26 mouse cellular contexts compared by ENCODE assay signal in the genomic region with DNA sequence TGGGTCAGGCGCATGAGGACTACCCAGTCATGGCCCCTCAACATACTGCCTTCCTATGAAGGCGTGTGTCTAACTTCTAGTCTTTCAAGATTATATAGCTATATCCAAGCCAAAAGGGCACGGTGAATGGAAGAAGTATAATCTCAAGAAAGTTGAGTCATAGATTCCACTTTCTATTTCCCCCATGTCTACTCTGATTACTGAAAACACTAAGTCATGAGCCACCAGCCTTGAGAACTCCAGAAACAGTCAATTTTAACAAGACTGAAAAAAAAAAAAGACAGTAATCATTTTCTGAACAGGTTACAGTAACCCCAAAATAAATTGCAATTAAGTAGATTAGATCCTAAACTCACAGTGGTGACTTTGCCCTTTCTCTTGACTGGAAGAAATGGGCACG.
"Had no signal": no experiment of that assay in that cellular context is flagged by ENCODE, and none has a peak within 500 bp of the region (broad histone marks: within the 10 kb centered on the region; RNA-seq: fewer than 3 reads in every experiment).

No protein-coding gene starts in this region.

- H3K4me2 ChIP-seq: embryonic facial prominence, embryonic 12.5 days; embryonic facial prominence, embryonic 13.5 days; embryonic facial prominence, embryonic 15.5 days; forebrain, embryonic 12.5 days; forebrain, embryonic 13.5 days; forebrain, embryonic 15.5 days had no signal

- H3K9me3 ChIP-seq: embryonic facial prominence, embryonic 10.5 days; embryonic facial prominence, embryonic 12.5 days; embryonic facial prominence, embryonic 13.5 days; embryonic facial prominence, embryonic 15.5 days; forebrain, embryonic 10.5 days; forebrain, embryonic 12.5 days; forebrain, embryonic 13.5 days; forebrain, embryonic 15.5 days; heart, embryonic 10.5 days had no signal

- H3K27me3 ChIP-seq: embryonic facial prominence, embryonic 12.5 days; embryonic facial prominence, embryonic 13.5 days; embryonic facial prominence, embryonic 15.5 days; forebrain, embryonic 12.5 days; forebrain, embryonic 13.5 days; forebrain, embryonic 15.5 days had no signal

- ATAC-seq: forebrain, embryonic 13.5 days; forebrain, embryonic 14.5 days; forebrain, embryonic 15.5 days; forebrain, embryonic 16.5 days; forebrain, postnatal 0 days had no signal

- H3K4me3 ChIP-seq: embryonic facial prominence, embryonic 10.5 days; embryonic facial prominence, embryonic 12.5 days; embryonic facial prominence, embryonic 13.5 days; embryonic facial prominence, embryonic 15.5 days; erythroblast, embryonic 14.5 days; forebrain, embryonic 10.5 days; forebrain, embryonic 12.5 days; forebrain, embryonic 13.5 days; forebrain, embryonic 15.5 days; gastrocnemius, adult 2 months; heart, adult 2 months; heart, embryonic 10.5 days had no signal

- DNase-seq: cerebellum, adult 9-11 months; cerebellum, postnatal 10 days; cerebellum, postnatal 14 days; cerebellum, postnatal 25 days; cerebellum, postnatal 36 days; forebrain, postnatal 0 days; gastrocnemius, adult 2 months; gastrocnemius, postnatal 10 days; gastrocnemius, postnatal 14 days; gastrocnemius, postnatal 25 days; gastrocnemius, postnatal 36 days; heart, adult 11 months; heart, adult 18-20 months; heart, adult 2 months had no signal

- H3K27ac ChIP-seq: embryonic facial prominence, embryonic 10.5 days; embryonic facial prominence, embryonic 12.5 days; embryonic facial prominence, embryonic 13.5 days; embryonic facial prominence, embryonic 15.5 days; forebrain, embryonic 10.5 days; forebrain, embryonic 12.5 days; forebrain, embryonic 13.5 days; forebrain, embryonic 15.5 days; gastrocnemius, adult 2 months; heart, adult 2 months; heart, embryonic 10.5 days had no signal

- H3K9ac ChIP-seq: embryonic facial prominence, embryonic 12.5 days; embryonic facial prominence, embryonic 13.5 days; embryonic facial prominence, embryonic 15.5 days; forebrain, embryonic 12.5 days; forebrain, embryonic 13.5 days; forebrain, embryonic 15.5 days; forebrain, postnatal 0 days had no signal

- H3K36me3 ChIP-seq: embryonic facial prominence, embryonic 10.5 days; embryonic facial prominence, embryonic 12.5 days; embryonic facial prominence, embryonic 13.5 days; embryonic facial prominence, embryonic 15.5 days; forebrain, embryonic 12.5 days; forebrain, embryonic 15.5 days had no signal

- H3K4me1 ChIP-seq: embryonic facial prominence, embryonic 10.5 days; embryonic facial prominence, embryonic 12.5 days; embryonic facial prominence, embryonic 13.5 days; embryonic facial prominence, embryonic 15.5 days; forebrain, embryonic 10.5 days; forebrain, embryonic 12.5 days; forebrain, embryonic 13.5 days; forebrain, embryonic 15.5 days; heart, embryonic 10.5 days had no signal
